Mouse (Mus musculus) intestine, postnatal 0 days (tissue): ENCODE results near the gene Cyth1. TPM values are rescaled to one million over a fixed set of nuclear protein-coding genes. Genes with fewer than 3 reads are reported as not detected.

Experiments used
- ATAC-seq: fragments of 200-750 bp; cut with Nextera tagmentation; 2 replicates; pipeline ENCODE4 v1.8.0; 2017; ENCODE audit warnings: mild to moderate bottlenecking, moderate TSS enrichment, moderate library complexity
- H3K27ac ChIP-seq: fragments of 300-500 bp; sonication (generic); 2 replicates; pipeline ENCODE4 v1.5.1; 2014; ENCODE audit warnings: mild to moderate bottlenecking, low read depth, low read length, moderate library complexity
- H3K27me3 ChIP-seq: fragments of 300-500 bp; sonication (generic); replicated peaks from 2 replicates; pipeline ENCODE4 v1.6.1; 2014; ENCODE audit warnings: low read length, mixed read lengths; ENCODE audit not compliant: control insufficient read depth, insufficient read depth
- H3K36me3 ChIP-seq: fragments of 300-500 bp; sonication (generic); 2 replicates; pipeline ENCODE4 v1.6.1; 2014; ENCODE audit warnings: mild to moderate bottlenecking, moderate library complexity; ENCODE audit not compliant: control insufficient read depth, insufficient read depth
- H3K4me1 ChIP-seq: fragments of 300-500 bp; sonication (generic); replicated peaks from 2 replicates; pipeline ENCODE4 v1.6.1; 2014; ENCODE audit warnings: antibody characterized with exemption, low read length, mixed read lengths; ENCODE audit not compliant: control insufficient read depth, insufficient read depth
- H3K4me2 ChIP-seq: fragments of 300-500 bp; sonication (generic); replicated peaks from 2 replicates; pipeline ENCODE4 v1.6.1; 2014; ENCODE audit warnings: low read depth, mild to moderate bottlenecking, moderate library complexity
- H3K4me3 ChIP-seq: fragments of 300-500 bp; sonication (generic); 2 replicates; pipeline ENCODE4 v1.5.1; 2014; ENCODE audit warnings: low read depth, low read length
- H3K9ac ChIP-seq: fragments of 300-500 bp; sonication (generic); 2 replicates; pipeline ENCODE4 v1.6.1; 2014; ENCODE audit warnings: mild to moderate bottlenecking, low read depth, low read length
- H3K9me3 ChIP-seq: fragments of 300-500 bp; sonication (generic); 2 replicates; pipeline ENCODE4 v1.6.1; 2016; ENCODE audit warnings: mixed run types; ENCODE audit not compliant: control insufficient read depth
- CTCF ChIP-seq: sonication (generic); IDR thresholded peaks from 2 replicates; pipeline ENCODE4 v1.5.1; 2016; ENCODE audit warnings: low read depth, mild to moderate bottlenecking, control low read depth, antibody characterized with exemption, moderate library complexity
- WGBS: fragments of 180-500 bp; shearing (Covaris S2); extraction: QIAGEN DNeasy Blood & Tissue Kit; methylation state at CpG from one replicate; pipeline ENCODE4 v1.1.7; 2014; 5-methylcytosine and 5-hydroxymethylcytosine counted together
- polyA plus RNA-seq: library from polyadenylated mRNA; unstranded; fragments of >200 nt; fragmentation: Nextera tagmentation; extraction: Ambion mirVana; gene quantifications from 2 replicates; pipeline ENCODE4 v1.2.1, GENCODE M21; 2015

The Cyth1 gene
- polyA plus RNA-seq, 1 experiment from 2014 or later: 10.9 TPM

DNA sequence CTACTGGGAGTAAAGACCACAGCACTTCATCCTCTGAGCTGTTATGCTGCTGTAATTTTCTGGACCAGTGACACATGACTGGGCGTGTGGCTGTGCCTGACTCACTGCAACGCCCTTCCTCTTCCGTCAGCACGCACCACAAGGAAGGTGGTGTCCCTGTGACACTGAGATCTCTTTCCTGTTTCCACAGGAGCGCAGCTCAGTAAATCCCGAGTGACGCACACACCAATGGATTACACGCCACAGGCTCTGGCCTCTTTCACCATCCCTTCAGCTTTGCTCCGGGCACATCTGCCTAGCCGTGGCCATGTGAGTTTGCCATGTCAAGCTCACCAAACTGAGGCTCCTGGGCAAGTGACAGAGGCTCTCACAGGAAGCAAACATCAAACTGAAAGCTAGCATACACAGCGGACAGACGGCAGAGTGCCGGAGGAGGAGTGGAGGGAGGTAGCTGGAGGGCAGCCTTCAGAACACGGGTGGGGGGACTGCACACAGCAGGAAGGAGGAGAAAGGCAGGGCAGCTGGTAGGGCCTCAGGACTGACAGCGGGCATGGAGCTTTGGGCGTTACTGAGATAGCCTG, 102.5 kb downstream of the Cyth1 start:
- H3K4me3 ChIP-seq: no peak overlapping the region
- ATAC-seq: peak; percentile 67
- H3K4me1 ChIP-seq: peaks cover 13% of the 10 kb centered on the region
- H3K36me3 ChIP-seq: no peaks in the 10 kb centered on the region
- no peak overlapping the region for H3K9ac ChIP-seq
- no peaks in the 10 kb centered on the region for H3K9me3 ChIP-seq
- peak overlapping the region; percentile 35 for H3K4me2 ChIP-seq
- TF ChIP-seq CTCF: no peak
- H3K27ac ChIP-seq: peak overlapping the region; percentile 76
- 44% methylated on average over 16 of the region's 16 CpGs for WGBS
- H3K27me3 ChIP-seq: no peaks in the 10 kb centered on the region

DNA sequence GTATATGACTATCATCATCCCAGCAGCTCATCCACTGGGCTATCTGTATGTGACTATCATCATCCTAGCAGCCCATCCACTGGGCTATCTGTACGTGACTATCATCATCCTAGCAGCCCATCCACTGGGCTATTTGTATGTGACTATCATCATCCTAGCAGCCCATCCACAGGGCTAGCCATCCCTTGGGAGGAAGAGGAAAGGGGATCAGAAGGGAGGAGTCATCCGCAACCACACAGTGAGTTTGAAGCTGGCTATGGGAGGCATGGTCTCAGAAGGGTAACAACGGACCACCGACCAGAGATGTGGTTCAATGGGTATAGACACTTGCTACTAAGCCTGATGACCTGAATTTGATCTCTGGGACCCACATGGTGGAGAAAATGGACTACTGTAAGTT, 103.3 kb downstream of the Cyth1 start:
- no peak for TF ChIP-seq CTCF
- Histone ChIP-seq H3K9ac (no peak overlapping the region), H3K9me3 (no peaks in the 10 kb centered on the region), H3K36me3 (no peaks in the 10 kb centered on the region), H3K4me2 (no peak overlapping the region), H3K27me3 (no peaks in the 10 kb centered on the region), H3K4me3 (no peak overlapping the region), H3K4me1 (peaks cover 13% of the 10 kb centered on the region), H3K27ac (no peak overlapping the region)
- ATAC-seq: no peak
- WGBS: 95% methylated on average over 4 of the region's 4 CpGs

DNA sequence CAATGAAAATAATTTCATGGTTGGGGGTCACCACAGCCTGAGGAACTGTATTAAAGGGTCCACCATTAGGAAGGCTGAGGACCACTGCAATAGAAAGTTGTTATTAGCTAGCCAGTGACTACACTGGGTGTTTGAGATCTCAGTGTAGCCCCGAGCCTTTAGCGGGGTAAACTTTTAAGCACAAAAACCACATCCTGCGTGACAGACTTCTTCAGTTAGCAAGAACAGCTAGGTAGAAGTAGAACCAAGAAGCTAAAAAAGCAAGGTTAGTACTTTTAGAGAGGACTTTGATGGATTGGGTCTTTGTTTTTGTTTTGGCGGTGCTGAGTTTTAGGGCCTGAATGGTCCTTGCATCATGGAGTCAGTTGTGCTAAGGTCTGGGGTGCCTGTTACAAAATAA, 104.7 kb downstream of the Cyth1 start:
- no peak for ATAC-seq
- WGBS: 90% methylated on average over 4 of the region's 4 CpGs
- H3K4me2 ChIP-seq: no peak overlapping the region
- H3K4me1 ChIP-seq: peaks cover 8% of the 10 kb centered on the region; the same call in 1 of the 2 replicates
- H3K4me3 ChIP-seq: no peak overlapping the region
- H3K36me3 ChIP-seq: no peaks in the 10 kb centered on the region
- no peak overlapping the region for H3K9ac ChIP-seq
- no peaks in the 10 kb centered on the region for H3K27me3 ChIP-seq
- TF ChIP-seq CTCF: no peak
- no peak overlapping the region for H3K27ac ChIP-seq
- no peaks in the 10 kb centered on the region for H3K9me3 ChIP-seq

DNA sequence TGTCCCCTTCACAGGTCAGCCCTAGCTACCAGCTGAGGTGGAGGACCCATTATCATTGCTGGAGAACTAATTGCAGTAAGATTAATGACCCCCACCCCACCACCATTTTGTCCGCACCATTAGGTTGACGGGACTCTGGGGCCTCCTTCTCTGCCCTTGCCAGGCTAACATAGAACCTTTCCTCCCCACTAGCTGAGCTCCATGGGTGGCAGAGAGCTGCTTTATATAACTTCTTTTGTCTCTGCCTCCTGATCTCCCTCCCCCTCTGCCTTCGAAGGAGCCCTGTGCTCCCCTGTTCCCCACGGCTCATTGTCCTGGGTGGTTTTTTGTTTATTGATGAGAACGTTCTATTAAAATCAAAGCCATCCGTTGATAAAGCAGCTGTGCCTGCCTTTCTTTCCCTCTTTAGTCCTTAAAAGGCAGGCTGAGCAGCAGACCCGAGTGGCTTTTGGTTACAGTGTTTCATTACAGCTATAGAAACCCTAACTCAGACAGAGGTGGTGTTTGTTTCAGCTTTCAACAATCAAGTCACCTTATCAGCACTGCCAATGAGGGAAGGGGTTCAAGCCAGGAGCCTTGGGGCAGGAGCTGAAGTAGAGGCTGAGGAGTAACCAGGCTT, 105.7 kb downstream of the Cyth1 start:
- no peaks in the 10 kb centered on the region for H3K36me3 ChIP-seq
- H3K9ac ChIP-seq: no peak overlapping the region
- no peaks in the 10 kb centered on the region for H3K9me3 ChIP-seq
- H3K4me3 ChIP-seq: no peak overlapping the region
- no peaks in the 10 kb centered on the region for H3K27me3 ChIP-seq
- 47% methylated on average over 7 of the region's 7 CpGs for WGBS
- H3K4me1 ChIP-seq: 0 out of 2 replicates have a peak, but pooled peaks cover 5% of the 10 kb centered on the region
- no peak overlapping the region for H3K4me2 ChIP-seq
- no peak for TF ChIP-seq CTCF
- H3K27ac ChIP-seq: no peak overlapping the region
- ATAC-seq: no peak

DNA sequence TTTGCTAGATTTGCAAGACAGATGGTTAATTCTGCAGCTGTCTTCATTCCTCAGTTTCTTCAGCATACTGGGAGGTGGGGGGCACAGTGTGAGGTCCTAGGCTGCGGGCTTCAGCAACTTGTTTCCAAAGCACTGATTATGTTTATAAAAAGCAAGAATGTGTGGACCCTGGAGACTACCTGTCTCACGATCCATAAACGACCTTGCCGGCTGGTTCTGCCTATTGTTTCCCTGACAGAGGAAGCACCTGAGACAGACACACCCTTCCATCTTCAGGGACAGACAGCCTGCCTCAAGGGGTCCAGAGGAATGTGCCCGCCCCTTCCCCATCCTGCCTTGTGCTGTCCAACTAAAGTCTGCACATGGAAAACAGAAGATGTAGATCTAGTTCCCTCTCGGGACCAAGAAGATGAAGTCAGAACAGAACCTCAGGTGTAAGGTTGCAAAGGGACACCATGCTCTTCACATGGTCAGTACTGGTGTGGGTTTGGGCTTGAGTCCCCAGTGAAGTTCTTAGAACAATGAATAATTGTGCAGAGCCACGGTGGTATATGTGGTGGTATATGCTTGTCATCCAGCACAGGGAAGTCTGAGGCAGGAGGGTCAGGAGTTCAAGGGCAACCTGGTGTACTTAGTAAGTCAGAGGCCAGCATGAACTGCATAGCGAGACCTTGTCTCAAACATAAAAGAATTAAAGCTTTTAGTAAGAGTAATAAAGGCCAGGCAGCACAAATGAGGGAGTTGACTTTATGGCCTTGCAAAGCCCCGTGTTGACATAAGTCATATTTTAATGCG, 107.4 kb downstream of the Cyth1 start:
- no peak for TF ChIP-seq CTCF
- no peak for ATAC-seq
- no peaks in the 10 kb centered on the region for H3K9me3 ChIP-seq
- H3K27ac ChIP-seq: no peak overlapping the region
- no peak overlapping the region for H3K4me3 ChIP-seq
- WGBS: 42% methylated on average over 10 of the region's 10 CpGs
- no peak overlapping the region for H3K9ac ChIP-seq
- no peaks in the 10 kb centered on the region for H3K27me3 ChIP-seq
- 0 out of 2 replicates have a peak, but pooled peaks cover 2% of the 10 kb centered on the region for H3K4me1 ChIP-seq
- no peaks in the 10 kb centered on the region for H3K36me3 ChIP-seq
- H3K4me2 ChIP-seq: no peak overlapping the region

DNA sequence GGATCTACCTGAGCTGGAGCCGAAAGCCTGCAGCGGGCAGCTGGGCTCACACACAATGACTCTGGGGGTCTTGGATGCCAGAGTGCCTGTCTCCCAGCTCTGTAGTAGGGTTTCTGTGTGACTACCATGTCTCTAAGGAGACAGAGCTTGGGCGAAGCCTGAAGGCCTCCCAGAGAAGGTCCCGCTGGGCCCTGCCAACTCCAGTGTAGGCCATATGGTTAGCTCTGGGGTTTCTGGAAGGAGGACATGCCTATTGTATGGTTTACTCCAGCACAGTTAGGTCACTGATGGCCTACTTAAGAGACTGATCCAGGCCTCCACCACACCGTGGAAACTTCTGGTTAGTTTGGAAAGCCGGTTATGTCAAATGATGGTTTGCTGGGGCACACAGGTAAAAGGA, 110.0 kb downstream of the Cyth1 start:
- ATAC-seq: no peak
- H3K4me1 ChIP-seq: no peaks in the 10 kb centered on the region
- H3K27me3 ChIP-seq: no peaks in the 10 kb centered on the region
- no peak overlapping the region for H3K27ac ChIP-seq
- no peak overlapping the region for H3K9ac ChIP-seq
- no peaks in the 10 kb centered on the region for H3K9me3 ChIP-seq
- H3K36me3 ChIP-seq: no peaks in the 10 kb centered on the region
- no peak for TF ChIP-seq CTCF
- no peak overlapping the region for H3K4me2 ChIP-seq
- no peak overlapping the region for H3K4me3 ChIP-seq
- WGBS: 97% methylated on average over 6 of the region's 6 CpGs
